ENCODE assay signal across 17 mouse cellular contexts in genomic region chr19:10703470-10703869, GRCm38 (mm10). TPM values are rescaled to one million over a fixed set of nuclear protein-coding genes. Genes with fewer than 3 reads are reported as not detected.
DNase-seq lines count a peak whose midpoint lies in the region; ATAC-seq and TF ChIP-seq lines count a peak whose summit lies in the region.
"Had no signal": no experiment of that assay in that cellular context is flagged by ENCODE, and none has a peak within 500 bp of the region (broad histone marks: within the 10 kb centered on the region; RNA-seq: fewer than 3 reads in every experiment).

No protein-coding gene starts in this region.

- H3K4me3 ChIP-seq in bone marrow, adult 2 months (replicated peaks; ENCODE audit: control insufficient read depth, low read depth, low read length) = no peak overlapping the region
- H3K4me3 ChIP-seq in megakaryocyte, embryonic 14.5 days (replicated peaks) = peak overlapping the region; percentile 75
- no peak overlapping the region for H3K4me3 ChIP-seq in forebrain, postnatal 0 days (ENCODE audit: low read depth, low read length)
- H3K4me3 ChIP-seq in limb, embryonic 10.5 days = no peak overlapping the region
- H3K4me3 ChIP-seq: erythroblast, embryonic 14.5 days; heart, embryonic 10.5 days; limb, embryonic 13.5 days; midbrain, embryonic 10.5 days had no signal

- no peak overlapping the region for H3K4me2 ChIP-seq in forebrain, postnatal 0 days (ENCODE audit: low read depth)
- H3K4me2 ChIP-seq: limb, embryonic 13.5 days; lung, embryonic 14.5 days had no signal

- TF ChIP-seq CTCF in bone marrow, adult 2 months (IDR thresholded peaks at IDR 0.05; ENCODE audit: control insufficient read depth, insufficient read depth, low read length) = no peak
- TF ChIP-seq CTCF in forebrain, postnatal 0 days (IDR thresholded peaks at IDR 0.05; ENCODE audit: low read depth) = no peak

- peaks cover 83% of the 10 kb centered on the region for H3K36me3 ChIP-seq in megakaryocyte, embryonic 14.5 days (replicated peaks; ENCODE audit: low read length)
- H3K36me3 ChIP-seq in forebrain, postnatal 0 days (ENCODE audit: insufficient read depth) = peaks cover 16% of the 10 kb centered on the region
- H3K36me3 ChIP-seq in limb, embryonic 10.5 days = peaks cover 24% of the 10 kb centered on the region

- intact Hi-C loops in gastrocnemius, postnatal 14 days (cut with DNase I; ENCODE audit: low total_unique reads) = no loop called here

- H3K27ac ChIP-seq in bone marrow, adult 2 months (ENCODE audit: control insufficient read depth, insufficient read depth, low read depth, low read length, poor library complexity) = peak overlapping the region; percentile 60
- no peak overlapping the region for H3K27ac ChIP-seq in forebrain, postnatal 0 days (ENCODE audit: low read depth, low read length)
- H3K27ac ChIP-seq in limb, embryonic 10.5 days = no peak overlapping the region
- H3K27ac ChIP-seq: heart, embryonic 10.5 days; limb, embryonic 13.5 days; midbrain, embryonic 10.5 days had no signal

- peaks cover 24% of the 10 kb centered on the region for H3K4me1 ChIP-seq in bone marrow, adult 2 months (ENCODE audit: control insufficient read depth, insufficient read depth, low read length)
- peaks cover 100% of the 10 kb centered on the region for H3K4me1 ChIP-seq in megakaryocyte, embryonic 14.5 days
- H3K4me1 ChIP-seq in forebrain, postnatal 0 days (ENCODE audit: insufficient read depth) = 0 out of 2 replicates have a peak, but pooled peaks cover 6% of the 10 kb centered on the region
- peaks cover 22% of the 10 kb centered on the region for H3K4me1 ChIP-seq in limb, embryonic 10.5 days

- ATAC-seq in forebrain, postnatal 0 days = no peak
- ATAC-seq: inflammation-experienced regulatory T-cells, adult 6 months had no signal

- H3K27me3 ChIP-seq in megakaryocyte, embryonic 14.5 days (replicated peaks) = no peaks in the 10 kb centered on the region
- no peaks in the 10 kb centered on the region for H3K27me3 ChIP-seq in forebrain, postnatal 0 days (ENCODE audit: insufficient read depth, low read length)
- H3K27me3 ChIP-seq in limb, embryonic 10.5 days (ENCODE audit: low read depth, poor library complexity, severe bottlenecking) = no peaks in the 10 kb centered on the region
- H3K27me3 ChIP-seq: limb, embryonic 13.5 days had no signal

- 33% methylated on average over 8 of the region's 8 CpGs for WGBS in bone marrow, adult 2 months
- 70% methylated on average over 8 of the region's 8 CpGs for WGBS in forebrain, postnatal 0 days
- 92% methylated on average over 8 of the region's 8 CpGs for WGBS in limb, embryonic 10.5 days

- no peak overlapping the region for H3K9ac ChIP-seq in forebrain, postnatal 0 days
- H3K9ac ChIP-seq: limb, embryonic 13.5 days; lung, embryonic 14.5 days had no signal

- DNase-seq in gastrocnemius, postnatal 25 days = peak; percentile 29
- DNase-seq in gastrocnemius, postnatal 14 days = no peak
- peak; percentile 70 for DNase-seq in cerebellum, adult 9-10 months
- DNase-seq in forebrain, postnatal 0 days = no peak
- DNase-seq in limb, embryonic 10.5 days (ENCODE audit: low spot score) = no peak
- DNase-seq: heart, postnatal 36 days; kidney, postnatal 10 days; lung, embryonic 14.5 days; thymus, adult 18-20 months had no signal

- no peaks in the 10 kb centered on the region for H3K9me3 ChIP-seq in megakaryocyte, embryonic 14.5 days
- no peaks in the 10 kb centered on the region for H3K9me3 ChIP-seq in forebrain, postnatal 0 days (ENCODE audit: low read length)
- H3K9me3 ChIP-seq in limb, embryonic 10.5 days (replicated peaks) = no peaks in the 10 kb centered on the region
- H3K9me3 ChIP-seq: heart, embryonic 10.5 days; limb, embryonic 13.5 days; midbrain, embryonic 10.5 days had no signal

- no peak for TF ChIP-seq POLR2A in bone marrow, adult 2 months (IDR thresholded peaks at IDR 0.05; ENCODE audit: borderline replicate concordance, control insufficient read depth, low read depth, low read length)

RNA-seq across cellular contexts. Expression of gene Vps37c, which starts 14.9 kb away (rescaled TPM):
- 10 to 100 TPM; 23.9 to 26.2 TPM for total RNA-seq in gastrocnemius, postnatal 25 days (2021)
- total RNA-seq in gastrocnemius, postnatal 14 days (2021) = 10 to 100 TPM; 15.2 to 22.0 TPM
- polyA plus RNA-seq in bone marrow, adult 2 months (2011; ENCODE audit: insufficient read depth, insufficient read length, low replicate concordance, missing spikeins) = 14.4 and 29.5 TPM in 2 replicates
- 60.2 and 90.5 TPM in 2 replicates for polyA plus RNA-seq in megakaryocyte, embryonic 14.5 days (2012; ENCODE audit: insufficient read depth, low replicate concordance)
- 27.9 and 29.0 TPM in 2 replicates for total RNA-seq in forebrain, postnatal 0 days (2014; rRNA removed)
- 34.5 TPM in 2 replicates for polyA plus RNA-seq in forebrain, postnatal 0 days (2015; fragmentation: Nextera tagmentation; extraction: Ambion mirVana)
- polyA plus RNA-seq in limb, embryonic 10.5 days (2016; fragmentation: Nextera tagmentation; extraction: Ambion mirVana) = 34.3 and 37.7 TPM in 2 replicates

RNA-seq across cellular contexts. Expression of gene Pga5, which starts 25.6 kb away (rescaled TPM):
- total RNA-seq in gastrocnemius, postnatal 25 days (2021) = not detected
- total RNA-seq in gastrocnemius, postnatal 14 days (2021) = not detected
- not detected in 2 replicates for polyA plus RNA-seq in bone marrow, adult 2 months (2011; ENCODE audit: insufficient read depth, insufficient read length, low replicate concordance, missing spikeins)
- polyA plus RNA-seq in megakaryocyte, embryonic 14.5 days (2012; ENCODE audit: insufficient read depth, low replicate concordance) = not detected in 2 replicates
- total RNA-seq in forebrain, postnatal 0 days (2014; rRNA removed) = not detected in 2 replicates
- not detected in 2 replicates for polyA plus RNA-seq in forebrain, postnatal 0 days (2015; fragmentation: Nextera tagmentation; extraction: Ambion mirVana)
- polyA plus RNA-seq in limb, embryonic 10.5 days (2016; fragmentation: Nextera tagmentation; extraction: Ambion mirVana) = not detected in 2 replicates
- total RNA-seq: heart, postnatal 36 days; MEL had no signal
- polyA plus RNA-seq: erythroblast, embryonic 14.5 days; heart, embryonic 10.5 days; inflammation-experienced regulatory T-cells, adult 6 months; lung, embryonic 14.5 days; midbrain, embryonic 10.5 days had no signal

RNA-seq across cellular contexts. Expression of gene Cd5, which starts 35.3 kb away (rescaled TPM):
- under 1 TPM in 1 of 2 experiments, not detected in 1; 0.19 TPM for total RNA-seq in gastrocnemius, postnatal 25 days (2021)
- not detected for total RNA-seq in gastrocnemius, postnatal 14 days (2021)
- 1.1 and 2.2 TPM in 2 replicates for polyA plus RNA-seq in bone marrow, adult 2 months (2011; ENCODE audit: insufficient read depth, insufficient read length, low replicate concordance, missing spikeins)
- not detected in 2 replicates for polyA plus RNA-seq in megakaryocyte, embryonic 14.5 days (2012; ENCODE audit: insufficient read depth, low replicate concordance)
- 0.10 TPM in 1 of 2 replicates, not detected in the other for total RNA-seq in forebrain, postnatal 0 days (2014; rRNA removed)
- polyA plus RNA-seq in forebrain, postnatal 0 days (2015; fragmentation: Nextera tagmentation; extraction: Ambion mirVana) = 0.24 and 0.52 TPM in 2 replicates
- 0.06 and 0.26 TPM in 2 replicates for polyA plus RNA-seq in limb, embryonic 10.5 days (2016; fragmentation: Nextera tagmentation; extraction: Ambion mirVana)
- total RNA-seq: MEL had no signal
- polyA plus RNA-seq: erythroblast, embryonic 14.5 days; midbrain, embryonic 10.5 days had no signal

Comparison
In these comparisons a context has a peak if more than half of its experiments do, and no peak if none do; other contexts are left out.
1. DNase-seq: peak in gastrocnemius, postnatal 25 days (single experiment) and cerebellum, adult 9-10 months (single experiment); none in gastrocnemius, postnatal 14 days (single experiment), forebrain, postnatal 0 days (single experiment) and limb, embryonic 10.5 days (single experiment).